Mouse (Mus musculus): ENCODE measurements around the gene Arsg. TPM values are rescaled to one million over a fixed set of nuclear protein-coding genes. Genes with fewer than 3 reads are reported as not detected.

The Arsg gene
- polyA plus RNA-seq, 1 experiment from 2014 or later, result 9.9 TPM

DNA sequence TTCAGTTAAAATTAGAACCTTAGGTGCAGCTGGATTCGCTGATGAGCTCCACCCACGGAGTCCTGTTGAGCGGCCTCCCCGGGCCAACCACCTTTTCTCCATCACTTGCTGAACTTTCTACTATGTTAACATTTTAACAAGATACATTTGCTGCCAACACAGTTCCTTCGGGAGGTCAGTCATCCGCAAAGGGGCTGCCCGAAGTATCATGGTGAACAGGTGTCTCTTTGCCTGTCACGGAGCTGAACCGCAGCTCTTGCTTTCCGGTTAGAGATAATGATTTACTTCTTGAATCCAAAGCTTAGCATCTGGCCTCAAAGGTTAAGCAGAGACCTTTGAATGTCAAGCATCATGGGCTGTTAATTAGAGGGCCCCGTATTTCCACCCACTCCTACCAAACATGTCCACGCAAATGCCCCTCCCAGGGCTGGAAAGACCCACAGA, 72.5 kb downstream of the Arsg start:
- DNase-seq (ENCODE audit: low spot score) (peak; percentile 78), ATAC-seq (replicated peaks; ENCODE audit: low FRiP score, low read depth) (peak; percentile 73)
- H3K9ac ChIP-seq (ENCODE audit: low read depth, low read length), result no peak overlapping the region
- no peaks in the 10 kb centered on the region for H3K9me3 ChIP-seq (replicated peaks; ENCODE audit: low read length)
- H3K4me3 ChIP-seq (replicated peaks; ENCODE audit: low read depth, low read length), result no peak overlapping the region
- WGBS, result 17% methylated on average over 12 of the region's 12 CpGs
- peak overlapping the region; percentile 63; the same call in 1 of the 2 replicates for H3K27ac ChIP-seq
- H3K27me3 ChIP-seq (ENCODE audit: insufficient read depth, low read length), result no peaks in the 10 kb centered on the region
- TF ChIP-seq CTCF (IDR thresholded peaks at IDR 0.05; ENCODE audit: low read depth), result no peak
- peaks cover 9% of the 10 kb centered on the region for H3K4me1 ChIP-seq (replicated peaks; ENCODE audit: insufficient read depth, low read length)
- no peak overlapping the region for H3K4me2 ChIP-seq (ENCODE audit: low read length)
- H3K36me3 ChIP-seq (ENCODE audit: insufficient read depth, low read length), result no peaks in the 10 kb centered on the region

DNA sequence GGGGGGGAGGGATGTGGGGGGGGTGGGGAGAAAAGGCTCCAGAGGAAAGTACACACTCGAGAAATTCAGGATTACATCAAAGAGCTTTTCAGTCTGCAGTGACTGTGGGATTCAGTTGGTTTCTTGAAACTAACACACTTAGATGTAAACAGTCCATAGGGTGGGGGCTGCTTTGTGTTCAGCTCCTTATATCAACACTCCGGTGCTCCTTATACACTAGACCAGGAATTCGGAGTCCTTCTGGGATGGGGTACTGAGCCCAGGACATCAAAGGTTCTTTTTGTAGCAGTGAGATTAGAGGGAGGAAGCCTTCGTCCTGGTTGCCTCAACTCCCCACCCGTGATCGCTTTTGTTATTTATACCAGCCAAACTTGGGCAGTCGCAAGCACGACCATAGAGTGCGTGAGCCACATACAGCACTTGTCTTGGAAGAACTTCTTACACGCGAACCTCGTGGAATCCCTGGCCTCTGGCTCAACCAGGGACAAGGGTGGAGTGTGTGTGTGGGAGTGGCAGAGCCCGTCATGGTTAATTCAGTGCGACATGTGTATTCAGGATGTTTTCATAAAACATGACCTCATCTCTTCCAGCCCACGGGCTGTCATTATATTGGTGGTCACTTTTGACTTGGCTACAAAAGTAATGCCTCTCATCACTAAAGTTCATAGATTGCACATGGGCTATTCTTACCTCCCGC, 73.3 kb downstream of the Arsg start:
- Histone ChIP-seq H3K36me3 (ENCODE audit: insufficient read depth, low read length) (no peaks in the 10 kb centered on the region), H3K27me3 (ENCODE audit: insufficient read depth, low read length) (no peaks in the 10 kb centered on the region), H3K4me1 (replicated peaks; ENCODE audit: insufficient read depth, low read length) (peaks cover 9% of the 10 kb centered on the region), H3K27ac (peak overlapping the region; percentile 63; the same call in 1 of the 2 replicates), H3K9ac (ENCODE audit: low read depth, low read length) (no peak overlapping the region), H3K4me2 (ENCODE audit: low read length) (no peak overlapping the region), H3K9me3 (replicated peaks; ENCODE audit: low read length) (no peaks in the 10 kb centered on the region), H3K4me3 (replicated peaks; ENCODE audit: low read depth, low read length) (no peak overlapping the region)
- ATAC-seq (replicated peaks; ENCODE audit: low FRiP score, low read depth), result no peak
- no peak for DNase-seq (ENCODE audit: low spot score)
- WGBS, result 38% methylated on average over 16 of the region's 16 CpGs
- no peak for TF ChIP-seq CTCF (IDR thresholded peaks at IDR 0.05; ENCODE audit: low read depth)

DNA sequence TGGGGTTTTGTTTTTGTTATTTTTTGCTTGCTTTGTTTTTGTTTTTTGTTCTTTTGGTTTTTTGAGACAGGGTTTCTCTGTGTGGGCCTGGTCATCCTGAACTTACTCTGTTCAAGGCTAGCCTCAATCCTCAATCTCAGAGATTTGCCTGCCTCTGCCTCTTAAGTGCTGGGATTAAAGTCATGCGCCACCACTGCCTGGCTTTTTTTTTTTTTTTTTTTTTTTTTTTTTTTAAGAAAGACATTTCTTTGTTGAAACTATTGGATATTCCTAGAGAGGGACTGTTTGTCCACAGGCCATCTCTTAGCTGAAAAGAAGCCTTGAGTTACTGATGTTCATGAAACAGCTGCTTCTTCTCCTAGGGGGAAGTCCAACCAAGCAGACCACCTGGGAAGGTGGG, 74.5 kb downstream of the Arsg start:
- no peak for ATAC-seq (replicated peaks; ENCODE audit: low FRiP score, low read depth)

DNA sequence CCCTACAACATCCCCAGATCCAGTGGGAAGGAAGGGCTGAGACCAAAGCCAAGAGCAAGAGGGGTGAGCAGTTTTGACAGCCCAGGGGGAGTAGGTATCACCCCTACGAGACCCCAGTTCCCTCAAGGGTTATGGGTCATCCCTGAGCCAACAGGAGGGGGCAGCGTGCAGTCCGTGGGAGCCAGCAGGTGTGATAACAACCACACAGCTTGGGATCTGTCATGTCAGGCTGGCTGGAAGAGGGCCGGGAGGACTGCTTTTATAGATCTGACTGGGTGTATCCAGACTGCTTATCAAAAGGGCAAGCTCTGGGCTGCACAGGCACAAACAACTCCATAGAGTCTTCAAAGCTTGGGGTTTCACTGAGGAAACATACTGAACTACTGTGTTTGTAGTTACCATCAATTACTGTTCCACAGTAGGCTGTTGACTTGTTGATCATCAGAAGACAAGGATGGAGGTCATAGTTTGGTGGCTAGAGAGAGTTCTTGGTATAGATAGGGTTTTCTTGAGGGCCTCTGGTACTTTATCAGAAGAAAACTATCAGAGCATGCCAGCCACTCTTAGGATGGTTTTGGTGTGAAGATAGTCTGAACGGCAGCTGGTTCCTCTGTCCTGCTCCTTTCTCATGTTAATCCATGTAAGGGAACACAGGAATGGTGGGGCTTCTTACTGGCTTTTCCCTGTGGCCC, 76.6 kb downstream of the Arsg start:
- Histone ChIP-seq H3K27ac (no peak overlapping the region), H3K9me3 (replicated peaks; ENCODE audit: low read length) (no peaks in the 10 kb centered on the region), H3K4me2 (ENCODE audit: low read length) (no peak overlapping the region), H3K4me1 (replicated peaks; ENCODE audit: insufficient read depth, low read length) (peaks cover 12% of the 10 kb centered on the region), H3K36me3 (ENCODE audit: insufficient read depth, low read length) (no peaks in the 10 kb centered on the region), H3K4me3 (replicated peaks; ENCODE audit: low read depth, low read length) (no peak overlapping the region), H3K9ac (ENCODE audit: low read depth, low read length) (no peak overlapping the region), H3K27me3 (ENCODE audit: insufficient read depth, low read length) (no peaks in the 10 kb centered on the region)
- no peak for DNase-seq (ENCODE audit: low spot score)
- TF ChIP-seq CTCF (IDR thresholded peaks at IDR 0.05; ENCODE audit: low read depth), result no peak
- WGBS, result 48% methylated on average over 5 of the region's 5 CpGs
- ATAC-seq (replicated peaks; ENCODE audit: low FRiP score, low read depth), result no peak

More for the DNA sequence above, 74.5 kb downstream of the Arsg start:
- Histone ChIP-seq H3K9me3 (replicated peaks; ENCODE audit: low read length) (no peaks in the 10 kb centered on the region), H3K9ac (ENCODE audit: low read depth, low read length) (no peak overlapping the region), H3K4me3 (replicated peaks; ENCODE audit: low read depth, low read length) (no peak overlapping the region), H3K27me3 (ENCODE audit: insufficient read depth, low read length) (no peaks in the 10 kb centered on the region), H3K4me1 (replicated peaks; ENCODE audit: insufficient read depth, low read length) (peaks cover 9% of the 10 kb centered on the region), H3K36me3 (ENCODE audit: insufficient read depth, low read length) (no peaks in the 10 kb centered on the region), H3K4me2 (ENCODE audit: low read length) (no peak overlapping the region), H3K27ac (no peak overlapping the region)
- TF ChIP-seq CTCF (IDR thresholded peaks at IDR 0.05; ENCODE audit: low read depth), result no peak
- WGBS, result 100% methylated on average over 1 of the region's 1 CpGs
- DNase-seq (ENCODE audit: low spot score), result no peak

DNA sequence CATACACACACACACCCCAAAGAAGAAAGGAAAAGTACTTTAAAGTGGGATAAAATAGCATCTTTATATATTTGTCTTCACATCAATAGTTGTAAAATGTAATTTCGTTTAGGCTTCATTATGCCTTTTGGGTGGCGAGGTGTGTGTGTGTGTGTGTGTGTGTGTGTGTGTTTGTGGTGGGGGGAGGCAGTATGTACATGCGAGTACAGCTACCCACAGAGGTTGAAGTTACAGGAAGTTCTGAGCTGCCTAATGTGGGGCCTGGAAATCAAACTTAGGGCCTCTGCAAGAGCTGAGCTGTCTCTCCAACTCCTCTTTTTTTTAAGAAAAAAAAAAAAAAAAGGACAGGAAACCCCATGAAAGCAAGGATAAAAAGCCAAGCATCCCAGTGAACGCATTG, 80.7 kb downstream of the Arsg start:
- no peak overlapping the region for H3K27ac ChIP-seq
- H3K9ac ChIP-seq (ENCODE audit: low read depth, low read length), result no peak overlapping the region
- no peak overlapping the region for H3K4me3 ChIP-seq (replicated peaks; ENCODE audit: low read depth, low read length)
- DNase-seq (ENCODE audit: low spot score), result no peak
- 0 out of 2 replicates have a peak, but pooled peaks cover 3% of the 10 kb centered on the region for H3K4me1 ChIP-seq (replicated peaks; ENCODE audit: insufficient read depth, low read length)
- whole genome bisulfite sequencing, result 73% methylated on average over 4 of the region's 4 CpGs
- no peak for ATAC-seq (replicated peaks; ENCODE audit: low FRiP score, low read depth)
- no peak for TF ChIP-seq CTCF (IDR thresholded peaks at IDR 0.05; ENCODE audit: low read depth)
- no peak overlapping the region for H3K4me2 ChIP-seq (ENCODE audit: low read length)
- no peaks in the 10 kb centered on the region for H3K9me3 ChIP-seq (replicated peaks; ENCODE audit: low read length)
- no peaks in the 10 kb centered on the region for H3K36me3 ChIP-seq (ENCODE audit: insufficient read depth, low read length)
- H3K27me3 ChIP-seq (ENCODE audit: insufficient read depth, low read length), result no peaks in the 10 kb centered on the region

DNA sequence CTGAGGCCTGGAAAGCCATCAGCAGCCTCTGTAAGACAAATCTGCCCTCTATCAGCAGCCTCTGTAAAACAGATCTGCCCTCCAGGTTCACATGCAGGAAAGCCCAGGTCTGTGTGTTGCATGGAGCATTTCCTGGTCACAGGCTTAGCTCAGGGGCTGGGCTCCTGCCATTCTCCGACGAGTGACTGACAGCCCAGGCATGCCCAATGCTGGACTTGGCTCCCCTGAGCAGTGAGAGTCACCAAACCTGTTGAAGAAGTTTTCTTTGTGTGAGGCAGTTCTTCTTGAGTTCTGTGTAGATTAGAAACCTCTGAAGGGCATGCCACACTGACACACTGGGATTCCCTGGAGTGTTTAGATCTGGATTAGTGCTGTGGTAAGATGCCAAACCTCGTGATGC, 81.3 kb downstream of the Arsg start:
- no peak for TF ChIP-seq CTCF (IDR thresholded peaks at IDR 0.05; ENCODE audit: low read depth)
- Histone ChIP-seq H3K4me1 (replicated peaks; ENCODE audit: insufficient read depth, low read length) (0 out of 2 replicates have a peak, but pooled peaks cover 3% of the 10 kb centered on the region), H3K27ac (no peak overlapping the region), H3K9ac (ENCODE audit: low read depth, low read length) (no peak overlapping the region), H3K27me3 (ENCODE audit: insufficient read depth, low read length) (no peaks in the 10 kb centered on the region), H3K4me3 (replicated peaks; ENCODE audit: low read depth, low read length) (no peak overlapping the region), H3K9me3 (replicated peaks; ENCODE audit: low read length) (no peaks in the 10 kb centered on the region), H3K36me3 (ENCODE audit: insufficient read depth, low read length) (no peaks in the 10 kb centered on the region), H3K4me2 (ENCODE audit: low read length) (no peak overlapping the region)
- 46% methylated on average over 3 of the region's 3 CpGs for WGBS
- DNase-seq (ENCODE audit: low spot score), result no peak
- ATAC-seq (replicated peaks; ENCODE audit: low FRiP score, low read depth), result no peak; the same call in 1 of the 2 replicates
